Mouse (Mus musculus): Measurements from ENCODE around the gene 4930469K13Rik.

4930469K13Rik gene

DNA sequence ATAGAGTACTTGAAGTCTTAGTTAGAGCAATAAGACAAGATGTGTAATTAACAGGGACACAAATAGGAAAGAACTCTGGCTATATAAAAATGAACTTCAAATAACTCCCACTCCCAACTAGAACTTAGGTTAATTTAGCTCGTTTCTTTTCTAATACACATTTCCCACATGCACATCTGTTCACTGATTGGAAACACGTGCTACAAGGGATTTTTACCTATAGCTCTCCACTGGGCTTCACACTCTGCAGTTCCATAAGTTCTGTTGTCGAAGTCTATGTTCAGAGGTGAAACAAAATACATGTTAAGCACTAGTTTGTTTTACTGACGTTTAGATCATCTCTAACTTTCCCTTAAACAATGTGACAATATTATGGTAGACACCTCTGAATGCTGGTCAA, 118.2 kb downstream of the 4930469K13Rik start:
- no peak for DNase-seq (ENCODE audit: low spot score)

DNA sequence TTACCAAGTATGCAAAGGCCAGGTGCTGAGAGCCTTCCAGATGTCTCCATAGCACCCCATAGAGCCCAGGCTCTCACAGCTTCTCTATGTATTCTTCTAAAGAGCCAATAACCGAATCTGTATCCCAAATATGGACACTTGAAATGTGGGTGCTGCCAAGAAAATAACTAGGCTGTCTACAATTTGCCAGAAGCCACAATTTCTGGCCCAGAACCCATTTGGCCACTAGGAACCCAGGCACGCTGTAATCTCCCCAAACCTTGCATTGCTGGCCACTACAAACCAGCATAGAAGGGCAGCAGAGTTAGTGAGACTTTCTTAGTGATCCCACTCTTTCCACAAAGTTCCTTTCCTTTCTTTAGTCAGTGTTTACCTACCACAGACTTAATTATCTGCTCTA, 123.2 kb downstream of the 4930469K13Rik start:
- DNase-seq (ENCODE audit: low spot score): no peak

DNA sequence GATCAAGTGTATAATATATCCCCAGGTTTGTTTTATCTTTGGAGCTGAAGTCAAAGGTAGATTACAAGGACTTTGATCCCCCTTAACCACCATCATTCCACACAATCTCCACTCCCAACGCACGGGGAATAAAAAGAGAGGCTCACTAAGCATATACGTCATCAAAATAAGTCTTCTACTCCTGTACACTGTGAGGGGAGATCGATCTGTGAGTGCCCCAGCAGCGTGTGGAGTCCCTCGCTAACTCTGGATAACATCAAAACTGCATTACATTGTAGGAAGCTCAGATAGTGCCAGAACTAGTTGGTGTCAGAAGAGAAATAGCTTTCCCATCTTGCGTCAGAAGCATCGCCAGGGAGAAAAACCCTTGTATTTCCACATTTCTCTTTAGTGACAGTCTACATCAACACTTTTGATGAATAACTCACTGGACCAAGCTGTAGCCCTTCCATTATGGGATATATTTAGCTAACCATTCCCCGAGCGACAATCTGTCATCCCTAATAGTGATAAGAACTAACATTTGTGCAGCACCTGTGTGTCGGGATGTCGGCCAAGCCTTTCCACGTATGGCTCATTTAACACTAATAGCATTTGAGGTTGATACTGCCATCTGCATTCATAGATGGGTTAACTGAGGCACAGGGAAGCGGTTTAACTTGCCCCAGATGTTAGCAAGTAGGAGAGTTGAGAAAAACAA, 123.9 kb downstream of the 4930469K13Rik start:
- no peak for DNase-seq (ENCODE audit: low spot score)

DNA sequence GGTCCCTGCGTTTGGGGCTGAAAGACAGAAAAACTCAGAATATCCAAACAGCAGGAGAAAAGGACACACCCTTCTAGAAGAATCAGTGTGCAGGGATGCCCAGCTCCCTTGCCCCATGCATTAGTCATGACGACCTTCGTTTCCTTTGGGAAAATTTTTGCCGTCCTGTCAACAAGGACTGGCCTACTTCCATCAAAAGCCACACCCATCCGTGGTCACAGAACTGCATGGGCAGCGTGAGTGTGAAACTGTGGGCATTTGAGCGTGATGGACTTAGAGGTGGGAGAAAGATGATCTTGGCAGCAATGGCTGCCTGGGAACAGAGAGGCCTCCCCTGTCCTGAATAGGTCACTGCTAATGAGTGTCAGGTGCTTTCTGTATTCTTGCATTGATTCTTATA, 126.2 kb downstream of the 4930469K13Rik start:
- no peak for DNase-seq (ENCODE audit: low spot score)

DNA sequence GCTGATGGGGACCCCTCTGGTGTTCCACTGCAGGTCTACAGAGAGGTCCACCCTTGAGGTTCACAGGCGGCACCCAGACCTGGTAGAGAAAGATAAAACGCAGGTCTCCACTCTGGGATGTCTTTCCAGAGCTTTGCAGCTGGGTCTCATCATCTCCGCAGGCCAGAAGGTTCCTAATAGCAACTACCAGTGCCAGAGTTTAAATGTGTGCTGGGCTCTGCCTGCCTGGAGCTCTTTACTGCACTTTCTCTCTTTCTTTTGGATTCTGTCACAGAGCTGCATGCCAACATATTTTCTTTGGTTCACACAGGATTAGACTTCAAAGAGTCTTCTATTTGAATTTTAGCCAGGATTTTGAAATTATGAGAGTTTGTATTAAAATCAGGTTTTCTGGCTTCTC, 129.2 kb downstream of the 4930469K13Rik start:
- DNase-seq (ENCODE audit: low spot score): no peak

DNA sequence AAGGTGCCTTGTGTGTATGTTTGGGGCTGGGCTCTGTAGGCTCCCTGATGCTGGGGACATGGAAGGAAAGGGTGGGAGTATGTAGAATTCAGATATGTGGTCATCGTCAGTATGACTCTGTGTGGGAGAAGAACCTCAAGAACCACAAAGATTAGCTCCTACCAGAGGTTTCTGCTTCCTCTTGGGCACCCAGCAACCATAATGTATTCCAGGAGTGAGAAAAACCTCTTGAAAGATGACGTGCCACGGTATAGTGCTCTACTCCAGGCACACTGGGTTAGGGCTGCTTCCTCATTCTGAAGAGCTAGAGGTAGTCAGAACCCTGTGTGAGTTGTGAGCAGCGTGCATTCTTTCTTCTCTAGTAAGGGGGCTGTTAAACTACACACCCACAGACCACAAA, 130.6 kb downstream of the 4930469K13Rik start:
- DNase-seq (ENCODE audit: low spot score): no peak

DNA sequence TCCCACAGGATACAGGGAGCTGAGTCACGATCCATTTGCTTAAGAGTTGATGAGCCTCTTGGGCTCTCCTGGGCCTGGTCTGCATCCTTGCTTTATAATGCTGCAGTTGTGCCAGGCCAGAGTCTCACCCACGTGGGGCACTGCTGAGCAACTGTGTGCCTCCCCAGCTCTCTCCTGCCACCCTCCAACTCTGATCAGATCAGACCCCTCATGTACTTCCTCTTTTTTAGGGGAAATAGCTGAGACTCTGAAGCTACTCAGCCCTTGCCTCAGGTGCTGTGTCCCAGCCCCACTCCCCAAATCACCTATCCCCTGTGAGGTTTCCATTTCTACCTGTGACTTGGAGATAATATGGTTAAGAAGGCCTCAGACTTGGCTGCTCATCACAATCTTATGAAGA, 133.0 kb downstream of the 4930469K13Rik start:
- DNase-seq (ENCODE audit: low spot score): no peak

DNA sequence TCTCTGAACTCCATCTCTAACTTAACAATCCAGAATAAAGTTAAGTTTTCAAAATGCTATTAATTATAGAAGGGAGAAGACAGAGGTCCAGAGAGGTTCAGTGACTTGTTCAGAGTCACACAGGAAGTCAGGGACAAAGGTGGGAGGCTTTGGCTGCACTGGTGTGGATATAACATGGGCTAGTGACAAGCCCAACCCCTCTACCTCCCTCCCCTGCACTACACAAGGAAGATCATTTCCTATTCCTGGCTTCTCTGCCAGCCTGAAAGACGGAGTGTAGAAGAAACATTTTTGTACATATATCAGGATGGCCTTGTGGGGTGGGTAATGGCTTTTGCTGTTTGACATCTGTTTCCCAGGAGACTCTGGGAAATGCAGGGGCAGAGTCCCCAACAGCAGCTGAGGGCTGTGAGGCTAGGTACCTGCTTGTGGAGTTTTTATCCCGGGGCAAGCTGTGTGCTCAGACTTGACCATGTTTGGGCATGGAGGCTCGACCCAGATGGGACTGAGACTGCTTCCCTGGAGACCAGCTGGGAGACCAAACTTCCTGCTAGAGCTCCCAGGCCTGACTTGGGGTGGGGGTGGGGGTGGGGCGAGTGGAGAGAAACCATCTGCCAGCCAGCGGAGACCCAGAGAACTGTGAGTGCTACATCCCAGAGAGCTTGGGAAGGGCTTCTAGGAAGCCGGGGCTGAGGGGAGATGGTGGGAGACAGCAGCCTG, 135.5 kb downstream of the 4930469K13Rik start, which contains the start of gene Kcnmb1:
Kcnmb1 (plus strand) TSS at position 326 of the 720 bp plus-strand sequence.
- no peak for DNase-seq (ENCODE audit: low spot score)

DNA sequence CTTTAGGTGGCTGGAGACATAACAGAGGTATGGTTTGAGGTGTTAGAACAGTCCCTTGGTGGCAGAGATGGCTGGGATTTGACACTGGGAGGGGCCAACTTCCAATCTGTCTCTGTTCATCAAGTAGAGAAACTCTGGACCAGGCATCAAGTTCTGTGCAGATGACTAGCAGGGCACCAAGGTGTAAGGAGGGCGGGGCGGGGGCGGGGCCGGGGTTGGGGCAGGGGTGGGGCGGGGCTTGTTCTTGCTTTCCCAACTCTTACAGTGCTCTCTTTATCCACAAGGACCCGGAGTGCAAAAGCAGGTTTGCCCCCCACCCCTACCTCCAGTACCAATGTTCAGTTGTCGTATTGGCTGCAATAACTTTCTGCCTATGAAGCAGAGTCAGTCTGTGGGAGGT, 136.2 kb downstream of the 4930469K13Rik start:
- no peak for DNase-seq (ENCODE audit: low spot score)

DNA sequence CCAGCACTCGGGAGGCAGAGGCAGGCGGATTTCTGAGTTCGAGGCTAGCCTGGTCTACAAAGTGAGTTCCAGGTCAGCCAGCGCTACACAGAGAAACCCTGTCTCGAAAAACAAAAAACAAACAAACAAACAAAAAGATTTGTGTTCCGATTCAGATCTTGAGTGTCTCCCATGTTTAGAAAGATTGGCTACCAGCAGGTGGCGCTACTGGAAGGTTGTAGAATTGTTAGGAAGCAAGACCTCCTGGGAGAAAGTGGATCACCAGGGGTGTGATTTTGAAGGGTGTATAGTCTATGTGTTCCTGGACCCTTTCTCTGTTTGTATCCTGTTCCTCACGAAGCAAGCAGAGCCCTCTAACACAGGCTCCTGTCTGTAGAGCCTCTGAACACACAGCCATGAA, 139.6 kb downstream of the 4930469K13Rik start:
- DNase-seq (ENCODE audit: low spot score): no peak

DNA sequence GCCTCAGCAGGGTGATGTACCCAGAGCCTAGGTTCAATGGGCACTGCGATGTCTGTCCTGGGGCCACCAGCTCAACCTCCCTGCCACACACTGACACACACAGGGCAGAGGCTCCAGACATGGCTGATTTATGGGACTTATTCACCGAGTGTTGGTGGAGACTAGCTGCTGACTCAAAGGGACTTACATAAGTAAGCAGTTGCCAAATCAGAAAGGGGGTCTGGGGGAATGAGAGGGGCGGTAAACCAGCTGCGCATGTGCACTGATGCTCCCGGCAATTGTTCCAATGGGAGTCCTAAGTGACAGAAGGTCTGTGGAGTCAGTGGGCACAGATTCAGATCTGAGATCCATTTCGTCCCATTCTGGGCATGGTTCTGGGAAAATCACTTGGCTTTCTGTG, 140.8 kb downstream of the 4930469K13Rik start:
- no peak for DNase-seq (ENCODE audit: low spot score)

DNA sequence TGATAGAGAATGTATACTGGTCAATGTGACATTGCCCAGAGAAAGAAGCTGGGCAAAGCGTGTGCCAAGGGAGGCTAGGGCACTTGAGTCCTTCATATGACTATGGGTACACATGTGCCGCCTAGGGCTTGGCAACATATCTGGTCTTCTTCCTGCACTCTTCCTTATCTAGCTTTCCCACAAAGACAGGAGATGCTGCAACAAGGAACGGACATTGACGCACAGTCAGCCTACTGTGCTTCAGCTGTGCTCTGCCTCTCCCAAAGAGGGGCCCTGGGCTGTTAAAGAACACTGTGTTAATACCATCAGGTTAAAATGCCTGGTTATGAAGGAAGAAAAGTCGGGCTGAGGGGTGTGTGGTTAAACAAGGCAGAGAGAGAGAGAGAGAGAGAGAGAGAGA, 141.7 kb downstream of the 4930469K13Rik start:
- no peak for DNase-seq (ENCODE audit: low spot score)

DNA sequence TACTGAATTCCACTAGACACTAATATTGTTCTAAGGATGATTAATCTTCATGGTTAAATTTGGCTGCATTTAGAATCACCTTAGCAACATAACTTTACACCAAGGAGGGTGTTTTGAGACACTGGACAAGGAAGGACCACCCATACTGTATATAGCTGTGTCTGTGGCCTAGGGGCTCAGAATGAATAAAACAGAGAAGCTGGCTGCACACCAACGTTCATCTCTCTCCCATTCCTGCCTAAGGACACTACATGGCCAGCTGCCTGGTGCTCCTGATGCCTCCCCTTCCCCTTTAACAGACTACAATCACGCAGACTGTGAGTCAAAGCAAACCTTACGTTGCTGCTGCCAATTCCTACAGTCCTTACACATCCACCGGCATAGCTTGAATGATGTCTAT, 142.4 kb downstream of the 4930469K13Rik start:
- no peak for DNase-seq (ENCODE audit: low spot score)

DNA sequence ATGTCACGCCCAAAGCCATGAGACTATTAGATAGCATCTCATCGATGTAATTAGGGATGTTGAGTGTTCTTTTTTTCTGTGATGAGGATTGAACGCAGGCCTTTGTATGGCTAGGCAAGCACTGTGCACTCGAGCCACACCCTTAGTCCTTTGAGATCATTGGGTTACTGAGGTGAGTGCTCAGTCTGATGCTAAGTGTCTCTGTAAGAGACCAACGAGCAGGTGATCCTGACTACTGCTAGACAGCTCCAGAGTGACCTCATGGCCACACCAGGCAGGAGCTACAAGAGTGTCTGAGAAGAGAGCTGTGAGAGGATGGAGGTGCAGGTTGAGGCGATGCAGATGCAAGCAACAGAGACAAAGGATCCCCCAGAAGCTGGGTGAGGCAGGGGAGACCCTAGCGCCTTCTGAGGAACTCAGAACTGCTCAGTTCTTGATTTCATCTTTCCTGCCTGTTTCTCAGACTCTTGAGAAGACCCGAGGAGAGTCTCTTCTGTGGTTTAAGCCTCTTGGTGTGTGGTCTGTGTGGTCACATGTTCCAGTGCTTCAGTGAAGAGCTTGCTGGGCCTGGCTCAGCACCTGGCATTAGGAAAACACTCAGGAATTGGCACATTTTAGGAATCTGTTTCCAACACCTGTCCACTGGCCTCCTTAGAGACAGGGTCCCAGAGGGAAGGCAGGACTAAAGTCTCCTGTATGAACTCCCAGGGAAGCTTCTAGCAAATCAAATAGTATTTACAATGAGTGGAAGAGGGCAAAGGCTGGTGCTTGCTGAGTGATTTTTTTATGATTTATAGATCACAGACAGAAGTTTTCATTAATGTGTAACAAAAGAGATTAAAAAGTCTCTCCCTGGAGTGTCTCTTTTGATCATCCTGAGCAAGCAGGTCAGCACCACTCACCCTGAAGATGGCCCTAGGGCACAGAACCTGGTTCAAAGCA, 146.4 kb downstream of the 4930469K13Rik start:
- no peak for DNase-seq (ENCODE audit: low spot score)

DNA sequence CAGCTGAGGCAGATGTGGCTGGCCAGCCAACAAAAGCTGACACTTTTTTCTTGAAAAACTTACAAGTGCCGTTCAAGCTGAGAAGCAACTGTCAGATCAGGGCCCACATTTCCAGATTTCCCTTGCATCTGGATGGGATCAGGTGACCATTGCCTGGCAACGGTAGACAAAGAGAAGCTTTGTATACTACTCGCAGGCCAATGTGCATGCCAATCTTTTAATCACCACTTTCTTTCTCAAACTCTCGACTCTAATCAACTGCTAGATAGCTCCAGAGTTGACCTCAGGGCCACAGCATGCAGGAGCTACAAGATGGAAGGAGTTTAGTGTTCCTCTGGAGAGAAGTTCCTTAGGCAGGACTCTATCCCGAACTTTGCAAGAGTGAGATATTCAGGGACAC, 147.2 kb downstream of the 4930469K13Rik start:
- no peak for DNase-seq (ENCODE audit: low spot score)

DNA sequence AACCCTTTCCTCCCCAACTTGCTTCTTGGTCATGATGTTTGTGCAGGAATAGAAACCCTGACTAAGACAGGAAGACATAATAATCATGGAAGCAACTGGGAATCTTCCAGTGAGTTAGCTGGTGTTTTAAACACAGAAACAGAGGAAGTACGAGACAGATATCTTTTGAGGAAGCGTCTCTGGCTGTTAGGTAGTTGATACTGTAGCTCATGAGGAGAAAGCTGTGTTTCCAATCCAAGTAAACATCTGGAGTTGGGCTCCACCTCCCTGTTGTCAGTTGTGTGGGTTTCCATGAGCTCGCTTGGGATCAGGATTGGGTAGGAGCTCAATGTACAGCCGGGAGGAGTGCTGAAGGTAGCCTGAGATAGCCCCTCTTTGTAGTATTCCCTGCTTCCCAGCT, 151.9 kb downstream of the 4930469K13Rik start:
- no peak for DNase-seq (ENCODE audit: low spot score)

DNA sequence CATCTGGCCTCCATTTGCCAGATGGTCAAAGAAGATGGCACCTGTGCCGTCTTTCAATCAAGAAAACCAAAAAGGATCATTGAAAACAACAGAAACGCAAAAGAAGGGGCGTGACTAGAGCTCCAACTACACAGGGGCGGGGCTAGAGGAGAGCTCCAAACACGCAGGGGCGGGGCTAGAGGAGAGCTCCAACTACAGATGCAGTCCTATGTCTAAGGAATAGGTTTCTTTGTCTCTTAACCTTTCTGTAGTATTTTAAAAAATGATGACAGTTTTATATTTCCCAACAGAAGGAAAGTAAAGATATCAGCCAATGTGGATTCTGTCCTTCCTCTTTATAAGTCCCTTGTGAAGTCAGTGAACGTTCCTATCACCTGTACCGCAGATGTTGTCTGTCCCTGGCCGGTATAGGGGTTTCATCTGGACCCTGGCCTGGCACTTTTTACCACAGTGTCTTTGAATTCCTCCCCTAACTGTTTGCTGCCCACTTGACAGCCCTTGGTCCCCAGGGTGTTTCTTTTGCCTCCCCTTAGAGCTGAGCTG, 153.5 kb downstream of the 4930469K13Rik start:
- DNase-seq (ENCODE audit: low spot score): no peak

DNA sequence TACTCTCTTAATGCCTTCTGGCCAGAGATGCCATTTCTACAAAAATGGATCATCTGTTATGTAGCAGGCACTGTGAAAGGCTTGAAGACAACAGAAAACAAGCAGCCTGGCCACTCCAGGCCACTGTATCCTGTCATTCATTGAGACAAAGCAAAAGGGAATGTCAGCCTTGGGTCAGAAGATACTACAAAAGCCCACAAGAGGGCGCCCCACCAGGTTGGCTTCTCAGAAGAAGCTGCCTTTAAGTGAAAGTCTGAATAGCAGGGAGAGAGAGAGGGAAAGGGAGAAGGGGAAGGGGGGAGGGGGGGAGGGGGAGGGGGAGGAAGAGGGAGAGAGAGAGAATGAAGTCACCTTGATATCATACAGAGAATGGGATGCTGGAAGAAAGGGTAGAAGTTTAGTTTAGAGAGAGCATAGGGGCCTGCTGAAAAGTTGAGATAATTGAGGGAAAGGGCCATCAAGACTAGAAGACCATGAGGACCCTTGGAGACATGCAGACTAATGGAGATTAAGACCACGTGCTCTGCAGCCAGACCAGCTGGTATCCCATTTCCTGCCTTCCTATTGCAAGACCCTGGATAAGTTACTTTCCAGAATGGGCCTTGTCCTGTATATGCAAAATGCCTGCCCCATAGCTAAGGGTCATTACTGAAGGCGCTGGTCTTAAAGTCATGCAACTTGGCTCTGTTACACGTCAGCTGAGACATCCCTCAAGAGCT, 154.1 kb downstream of the 4930469K13Rik start:
- DNase-seq (ENCODE audit: low spot score): no peak

DNA sequence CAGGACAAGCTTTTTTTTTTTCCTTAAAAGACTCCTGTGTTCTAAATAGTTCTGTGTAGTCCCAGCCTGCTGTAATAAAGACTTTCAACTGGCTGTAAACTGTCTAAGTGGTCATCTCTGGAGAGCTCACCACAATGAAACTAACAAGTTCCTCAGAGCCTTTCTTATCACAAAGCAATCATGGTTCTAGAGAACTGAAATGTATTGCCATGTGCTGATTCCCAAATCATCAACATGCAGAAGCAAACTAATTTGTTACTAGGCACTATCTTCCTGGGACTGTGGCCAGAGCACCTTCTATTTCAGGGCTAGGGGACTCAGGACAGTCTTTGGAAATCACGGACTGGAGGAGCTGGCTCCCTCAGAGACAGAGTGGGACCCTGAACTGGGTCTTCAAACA, 154.8 kb downstream of the 4930469K13Rik start:
- DNase-seq (ENCODE audit: low spot score): no peak

DNA sequence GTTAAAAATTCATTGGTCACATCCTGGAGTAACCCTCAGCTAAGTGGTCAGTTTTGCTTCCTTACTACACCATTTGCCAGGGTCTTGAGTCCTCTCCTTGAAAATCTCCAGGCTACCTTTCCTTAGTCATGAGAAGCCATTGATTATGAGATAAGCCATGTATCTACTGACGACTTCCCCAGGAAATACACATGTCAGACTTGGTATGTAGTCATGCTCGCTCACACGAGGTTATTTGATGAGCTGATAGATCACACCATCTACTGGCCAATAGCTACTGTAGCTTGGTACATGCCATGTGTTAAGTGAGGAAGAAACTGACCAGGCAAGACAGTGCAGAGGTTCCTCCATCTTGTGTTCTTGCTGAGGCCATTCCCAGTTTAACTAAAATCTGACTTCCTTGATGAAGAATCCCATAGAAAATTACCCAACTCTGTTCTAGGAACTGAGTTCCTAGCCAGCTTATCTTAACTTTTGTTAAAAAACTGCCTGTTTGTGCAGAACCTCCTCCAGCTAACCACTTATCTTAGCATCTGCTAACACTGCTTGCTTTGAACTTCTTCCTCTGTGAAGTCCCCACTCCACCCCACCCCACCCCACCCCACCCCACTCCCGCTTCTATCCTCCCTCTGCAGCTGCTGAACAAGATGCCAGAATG, 158.8 kb downstream of the 4930469K13Rik start:
- no peak for DNase-seq (ENCODE audit: low spot score)

Measured in yolk sac, embryonic 10.5 days (tissue).